Mouse (Mus musculus) bone marrow, adult 2 months (tissue): Measurements from ENCODE around the gene Tmem212.

Experiments used
- CTCF ChIP-seq: fragments of 200-500 bp; IDR thresholded peaks from 2 replicates; pipeline ENCODE4 v1.5.1; 2011; ENCODE audit warnings: low read length, control low read depth; ENCODE audit not compliant: control insufficient read depth, insufficient read depth
- POLR2A ChIP-seq: fragments of 200-500 bp; IDR thresholded peaks from 2 replicates; pipeline ENCODE4 v1.6.1; 2011; ENCODE audit warnings: low read depth, mild to moderate bottlenecking, control low read depth, low read length, borderline replicate concordance; ENCODE audit not compliant: control insufficient read depth

DNA sequence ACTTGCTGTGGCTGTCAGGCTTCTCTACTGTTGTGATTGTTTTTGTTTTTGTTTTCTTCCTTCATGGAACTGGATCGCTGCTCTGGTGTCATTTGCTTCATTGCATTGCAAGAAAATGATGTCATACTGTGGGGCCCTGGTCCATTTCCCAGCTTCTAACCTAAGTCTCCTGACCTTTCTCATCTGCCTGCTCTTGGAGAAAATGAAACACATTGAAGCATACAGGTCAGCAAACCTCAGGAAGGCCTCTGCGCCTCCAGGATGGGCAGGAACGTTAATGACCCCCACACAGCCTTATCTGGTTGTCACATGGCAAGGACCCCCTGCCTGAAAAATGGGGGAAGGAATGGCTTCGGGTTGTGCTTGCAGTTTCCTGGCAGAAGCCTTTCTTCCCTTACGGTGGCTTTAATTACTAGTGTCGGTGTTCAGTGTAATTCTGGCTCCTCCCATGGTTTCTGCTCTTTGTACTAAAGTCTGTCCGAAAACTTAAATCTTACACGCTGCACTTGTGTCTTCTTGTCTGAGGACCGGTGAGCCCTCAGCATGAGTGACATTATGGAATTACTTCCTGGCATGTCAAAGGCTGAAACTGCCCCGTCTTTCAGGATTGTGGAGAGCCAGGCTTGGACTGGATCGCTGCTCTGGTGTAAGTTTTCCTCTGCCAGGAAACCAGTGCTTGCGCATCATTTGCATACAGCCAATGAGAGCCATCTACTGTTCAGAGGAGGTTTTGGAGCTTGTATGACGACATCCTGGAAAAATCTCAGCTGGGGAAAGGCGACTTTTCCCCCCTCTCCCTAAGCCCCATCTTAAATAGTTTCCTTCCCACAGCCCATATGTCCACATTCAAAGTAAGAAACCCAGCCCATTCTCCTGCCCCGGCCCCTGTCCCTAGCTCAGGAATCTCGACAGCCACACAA is 33.1 kb downstream of the Tmem212 start:
- TF ChIP-seq POLR2A (no peak), CTCF (no peak)
